Mouse (Mus musculus) forebrain, embryonic 16.5 days (tissue): Measurements from ENCODE around the gene D17H6S53E. TPM values are rescaled to one million over a fixed set of nuclear protein-coding genes. Genes with fewer than 3 reads are reported as not detected.
A peak's percentile ranks its signal among the peaks of the same experiment; 100 is the strongest.

Source experiments
- ATAC-seq: fragments of 200-750 bp; cut with Nextera tagmentation; 2 replicates; pipeline ENCODE4 v1.8.0; 2017; ENCODE audit warnings: mild to moderate bottlenecking, moderate library complexity
- H3K27ac ChIP-seq: fragments of 300-500 bp; sonication (generic); 2 replicates; pipeline ENCODE4 v1.5.1; 2014; ENCODE audit warnings: low read length, control low read depth
- H3K27me3 ChIP-seq: fragments of 300-500 bp; sonication (generic); replicated peaks from 2 replicates; pipeline ENCODE4 v1.6.1; 2014; ENCODE audit warnings: low read length; ENCODE audit not compliant: control insufficient read depth, insufficient read depth
- H3K36me3 ChIP-seq: fragments of 300-500 bp; sonication (generic); 2 replicates; pipeline ENCODE4 v1.6.1; 2014; ENCODE audit not compliant: control insufficient read depth, insufficient read depth
- H3K4me1 ChIP-seq: fragments of 300-500 bp; sonication (generic); replicated peaks from 2 replicates; pipeline ENCODE4 v1.6.1; 2014; ENCODE audit warnings: low read length; ENCODE audit not compliant: control insufficient read depth, insufficient read depth
- H3K4me2 ChIP-seq: fragments of 300-500 bp; sonication (generic); 2 replicates; pipeline ENCODE4 v1.6.1; 2014; ENCODE audit warnings: mild to moderate bottlenecking, low read length, control low read depth
- H3K4me3 ChIP-seq: fragments of 300-500 bp; sonication (generic); replicated peaks from 2 replicates; pipeline ENCODE4 v1.5.1; 2014; ENCODE audit warnings: mild to moderate bottlenecking, low read length, control low read depth
- H3K9ac ChIP-seq: fragments of 300-500 bp; sonication (generic); replicated peaks from 2 replicates; pipeline ENCODE4 v1.6.1; 2014; ENCODE audit warnings: low read depth, low read length, control low read depth
- H3K9me3 ChIP-seq: fragments of 300-500 bp; sonication (generic); 2 replicates; pipeline ENCODE4 v1.6.1; 2016; ENCODE audit warnings: low read length; ENCODE audit not compliant: control insufficient read depth
- WGBS: fragments of 180-500 bp; shearing (Covaris S2); extraction: QIAGEN DNeasy Blood & Tissue Kit; methylation state at CpG from one replicate; pipeline ENCODE4 v1.1.7; 2014; 5-methylcytosine and 5-hydroxymethylcytosine counted together
- polyA plus RNA-seq: library from polyadenylated mRNA; unstranded; fragments of >200 nt; fragmentation: Nextera tagmentation; extraction: Ambion mirVana; gene quantifications from 2 replicates; pipeline ENCODE4 v1.2.1, GENCODE M21; 2015

Gene D17H6S53E
- polyA plus RNA-seq, 1 experiment from 2014 or later: 8.6 TPM

GRCm38 (mm10) chr17:35154616-35155015 is 28.4 kb downstream of the D17H6S53E start:
- Histone ChIP-seq H3K4me3 (no peak overlapping the region), H3K27ac (no peak overlapping the region), H3K9me3 (no peaks in the 10 kb centered on the region), H3K36me3 (peaks cover 90% of the 10 kb centered on the region), H3K4me2 (no peak overlapping the region), H3K4me1 (no peaks in the 10 kb centered on the region), H3K9ac (no peak overlapping the region), H3K27me3 (no peaks in the 10 kb centered on the region)
- WGBS: 83% methylated on average over 7 of the region's 7 CpGs
- no peak for ATAC-seq

DNA sequence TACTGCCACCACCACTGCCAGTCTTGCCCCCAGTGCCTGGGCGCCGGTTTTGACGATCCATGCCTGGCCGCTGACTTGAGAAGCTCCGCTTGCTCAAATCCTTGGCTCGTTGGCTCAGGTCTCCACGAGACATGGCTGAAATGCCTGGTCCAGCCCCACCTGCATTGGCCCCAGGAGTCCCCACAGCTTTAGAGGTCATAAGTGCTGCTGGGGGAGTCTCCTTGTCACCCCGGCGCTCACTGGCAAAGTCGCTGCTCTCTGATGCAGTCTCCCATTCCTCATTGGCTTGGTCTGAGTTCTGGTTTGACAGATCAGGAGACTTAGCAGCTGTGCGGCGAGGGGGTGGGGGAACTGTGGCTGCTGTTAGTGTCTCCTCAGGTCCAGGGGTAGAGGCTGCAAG is 29.3 kb downstream of the D17H6S53E start:
- WGBS: 90% methylated on average over 12 of the region's 12 CpGs
- Histone ChIP-seq H3K4me1 (no peaks in the 10 kb centered on the region), H3K27ac (no peak overlapping the region), H3K9ac (no peak overlapping the region), H3K9me3 (no peaks in the 10 kb centered on the region), H3K27me3 (no peaks in the 10 kb centered on the region), H3K4me2 (no peak overlapping the region), H3K4me3 (no peak overlapping the region), H3K36me3 (peaks cover 90% of the 10 kb centered on the region)
- no peak for ATAC-seq

DNA sequence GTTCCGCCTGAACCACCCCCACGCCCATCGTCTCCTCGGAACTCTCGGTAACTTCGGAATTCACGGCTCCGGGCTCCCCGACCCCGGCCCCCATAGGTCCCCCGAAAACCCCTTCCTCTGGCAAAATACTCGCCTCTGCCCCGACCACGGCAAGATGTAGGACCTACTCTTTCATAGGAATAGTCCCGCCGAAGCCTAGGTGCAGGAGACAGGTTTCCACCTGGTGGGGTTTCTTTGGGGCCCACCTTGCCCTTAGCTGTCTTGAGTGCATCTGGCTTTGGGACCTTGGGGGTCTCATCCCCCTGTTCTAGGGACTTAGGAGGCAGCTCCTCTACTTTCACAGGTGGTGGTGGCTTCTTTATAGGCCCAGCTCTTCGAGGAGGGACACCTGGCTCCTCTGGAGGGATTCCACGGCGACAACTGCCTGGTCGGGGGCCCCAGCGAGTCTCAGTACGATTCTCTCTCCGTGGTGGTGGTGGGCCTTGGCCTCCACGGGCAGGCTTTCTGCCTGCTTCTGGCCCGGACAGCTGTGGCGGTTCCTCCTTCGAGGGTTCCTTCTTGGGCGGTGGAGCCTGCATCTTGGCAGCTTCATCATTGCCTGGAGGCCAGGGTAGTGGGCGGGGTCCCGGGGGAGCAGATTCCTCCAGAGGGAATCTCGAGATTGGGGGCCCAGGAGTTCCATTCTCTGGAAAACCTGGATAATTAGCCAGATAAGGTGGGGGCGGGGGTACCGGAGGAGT is 30.5 kb downstream of the D17H6S53E start:
- 89% methylated on average over 33 of the region's 33 CpGs for WGBS
- Histone ChIP-seq H3K9me3 (no peaks in the 10 kb centered on the region), H3K4me1 (peaks cover 2% of the 10 kb centered on the region; the same call in 1 of the 2 replicates), H3K36me3 (peaks cover 93% of the 10 kb centered on the region), H3K9ac (no peak overlapping the region), H3K27me3 (no peaks in the 10 kb centered on the region), H3K27ac (no peak overlapping the region), H3K4me2 (no peak overlapping the region), H3K4me3 (no peak overlapping the region)
- no peak for ATAC-seq

DNA sequence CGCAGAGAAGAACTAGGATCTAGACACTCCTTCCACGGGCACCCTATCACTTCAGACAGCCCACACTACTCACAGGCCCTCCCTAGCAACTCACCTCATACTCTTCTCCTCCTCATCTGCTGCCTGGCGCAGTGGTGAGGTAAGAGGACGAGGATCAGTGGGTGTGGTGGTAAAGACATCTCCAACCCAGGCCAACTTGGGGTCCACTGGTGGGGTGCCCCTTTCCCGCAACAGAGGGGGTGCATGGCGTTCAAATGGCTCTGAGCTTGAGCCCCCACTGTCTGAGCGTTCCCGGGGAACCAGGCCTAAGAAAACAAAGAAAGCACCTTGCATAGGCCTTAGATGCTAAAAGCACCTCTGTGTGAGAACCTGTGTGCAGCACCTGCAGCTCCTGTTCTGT is 31.1 kb downstream of the D17H6S53E start:
- Histone ChIP-seq H3K27ac (no peak overlapping the region), H3K36me3 (peaks cover 90% of the 10 kb centered on the region), H3K4me1 (peaks cover 7% of the 10 kb centered on the region), H3K4me3 (no peak overlapping the region), H3K27me3 (no peaks in the 10 kb centered on the region), H3K9me3 (no peaks in the 10 kb centered on the region), H3K9ac (no peak overlapping the region), H3K4me2 (no peak overlapping the region)
- ATAC-seq: no peak
- 93% methylated on average over 8 of the region's 8 CpGs for WGBS

- no peak for ATAC-seq
- 92% methylated on average over 8 of the region's 8 CpGs for WGBS
Observed at GRCm38 (mm10) chr17:35157661-35158175, 31.5 kb downstream of the D17H6S53E start.

GRCm38 (mm10) chr17:35158850-35159593 is 32.8 kb downstream of the D17H6S53E start:
- Histone ChIP-seq H3K4me1 (peaks cover 19% of the 10 kb centered on the region), H3K36me3 (peaks cover 72% of the 10 kb centered on the region), H3K9ac (no peak overlapping the region), H3K27ac (no peak overlapping the region), H3K4me2 (no peak overlapping the region), H3K9me3 (no peaks in the 10 kb centered on the region), H3K4me3 (no peak overlapping the region), H3K27me3 (no peaks in the 10 kb centered on the region)
- WGBS: 92% methylated on average over 16 of the region's 16 CpGs
- no peak for ATAC-seq

More at GRCm38 (mm10) chr17:35157661-35158175, 31.5 kb downstream of the D17H6S53E start:
- peaks cover 11% of the 10 kb centered on the region for H3K4me1 ChIP-seq
- H3K36me3 ChIP-seq: peaks cover 85% of the 10 kb centered on the region
- no peak overlapping the region for H3K4me2 ChIP-seq
- H3K27ac ChIP-seq: no peak overlapping the region
- no peak overlapping the region for H3K4me3 ChIP-seq
- H3K27me3 ChIP-seq: no peaks in the 10 kb centered on the region
- H3K9me3 ChIP-seq: no peaks in the 10 kb centered on the region
- H3K9ac ChIP-seq: no peak overlapping the region

DNA sequence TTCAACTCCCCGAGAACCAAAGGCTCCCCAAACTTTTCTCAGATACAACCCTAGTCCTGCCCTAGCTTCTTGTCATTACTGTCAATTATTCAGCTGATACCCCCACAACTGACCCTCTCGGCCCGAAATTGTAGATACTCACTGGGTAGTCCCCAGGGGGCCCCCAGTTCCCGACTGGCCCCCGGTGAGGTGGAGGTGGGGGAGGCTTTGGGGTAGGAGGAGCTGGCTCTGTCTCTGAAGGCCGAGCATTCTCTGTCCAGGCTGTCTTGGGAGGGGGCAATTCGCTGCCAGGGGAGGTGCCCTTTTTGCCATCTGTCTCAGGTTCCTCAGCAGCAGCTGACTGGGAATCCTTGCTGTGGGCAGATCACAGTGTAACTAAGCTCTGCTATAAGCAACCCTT is 33.5 kb downstream of the D17H6S53E start:
- H3K9me3 ChIP-seq: no peaks in the 10 kb centered on the region
- H3K4me2 ChIP-seq: no peak overlapping the region
- H3K9ac ChIP-seq: no peak overlapping the region
- no peaks in the 10 kb centered on the region for H3K27me3 ChIP-seq
- peaks cover 19% of the 10 kb centered on the region for H3K4me1 ChIP-seq
- no peak overlapping the region for H3K27ac ChIP-seq
- WGBS: 81% methylated on average over 7 of the region's 7 CpGs
- ATAC-seq: no peak
- H3K4me3 ChIP-seq: no peak overlapping the region
- peaks cover 67% of the 10 kb centered on the region for H3K36me3 ChIP-seq

GRCm38 (mm10) chr17:35161421-35161820 is 35.2 kb downstream of the D17H6S53E start:
- Histone ChIP-seq H3K9ac (no peak overlapping the region), H3K27ac (no peak overlapping the region), H3K4me1 (peaks cover 27% of the 10 kb centered on the region), H3K9me3 (no peaks in the 10 kb centered on the region), H3K4me2 (no peak overlapping the region), H3K36me3 (peaks cover 50% of the 10 kb centered on the region), H3K4me3 (no peak overlapping the region), H3K27me3 (no peaks in the 10 kb centered on the region)
- no peak for ATAC-seq
- 89% methylated on average over 11 of the region's 11 CpGs for WGBS

DNA sequence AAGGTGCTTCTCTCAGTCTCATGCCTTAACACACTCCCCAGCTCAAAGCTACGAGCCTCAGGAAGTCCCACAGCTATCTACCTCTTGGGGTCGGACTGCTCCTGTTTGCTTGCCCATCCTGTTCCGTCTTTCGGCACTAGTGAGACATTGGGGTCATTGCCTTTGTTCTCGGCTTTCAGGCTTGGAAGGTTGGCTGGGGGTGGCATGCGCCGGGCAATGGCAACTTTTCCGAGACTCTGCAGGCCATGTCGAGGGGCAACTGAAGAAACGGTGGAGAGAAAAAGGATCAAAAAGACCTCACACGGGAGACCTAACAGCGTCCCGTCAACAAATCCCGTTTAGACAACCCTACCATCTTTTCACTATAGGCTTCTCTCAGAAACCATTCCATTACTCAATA is 35.9 kb downstream of the D17H6S53E start:
- no peaks in the 10 kb centered on the region for H3K9me3 ChIP-seq
- H3K4me3 ChIP-seq: peak overlapping the region; percentile 98
- 73% methylated on average over 14 of the region's 14 CpGs for WGBS
- H3K4me2 ChIP-seq: peak overlapping the region; percentile 66
- ATAC-seq: no peak
- peaks cover 44% of the 10 kb centered on the region for H3K36me3 ChIP-seq
- no peaks in the 10 kb centered on the region for H3K27me3 ChIP-seq
- H3K27ac ChIP-seq: no peak overlapping the region
- H3K9ac ChIP-seq: peak overlapping the region; percentile 100; the same call in 1 of the 2 replicates
- peaks cover 28% of the 10 kb centered on the region for H3K4me1 ChIP-seq
